Mouse (Mus musculus): ENCODE measurements around the gene Fam213a. TPM values are rescaled to one million over a fixed set of nuclear protein-coding genes. Genes with fewer than 3 reads are reported as not detected.
A peak's percentile ranks its signal among the peaks of the same experiment; 100 is the strongest.

The Fam213a gene
- total and polyA plus RNA-seq, 2 experiments from 2014 or later, result 50.0 to 124 TPM

GRCm38 (mm10) chr14:40987184-40987583 is 26.4 kb downstream of the Fam213a start:
- no peak overlapping the region for H3K4me3 ChIP-seq (ENCODE audit: low read depth, low read length)
- DNase-seq (ENCODE audit: low spot score) (no peak), ATAC-seq (ENCODE audit: low FRiP score) (no peak)
- no peaks in the 10 kb centered on the region for H3K9me3 ChIP-seq (ENCODE audit: low read length)
- no peaks in the 10 kb centered on the region for H3K4me1 ChIP-seq (ENCODE audit: insufficient read depth, low read length)
- H3K4me2 ChIP-seq (ENCODE audit: low read depth, low read length, poor library complexity, severe bottlenecking), result no peak overlapping the region
- 84% methylated on average over 2 of the region's 2 CpGs for WGBS
- no peak overlapping the region for H3K27ac ChIP-seq (ENCODE audit: low read depth, low read length)
- H3K36me3 ChIP-seq (ENCODE audit: insufficient read depth, low read length), result no peaks in the 10 kb centered on the region
- TF ChIP-seq CTCF (IDR thresholded peaks at IDR 0.05), result no peak
- no peak overlapping the region for H3K9ac ChIP-seq (replicated peaks; ENCODE audit: low read length, poor library complexity, severe bottlenecking)
- no peaks in the 10 kb centered on the region for H3K27me3 ChIP-seq (ENCODE audit: insufficient read depth, low read length)

DNA sequence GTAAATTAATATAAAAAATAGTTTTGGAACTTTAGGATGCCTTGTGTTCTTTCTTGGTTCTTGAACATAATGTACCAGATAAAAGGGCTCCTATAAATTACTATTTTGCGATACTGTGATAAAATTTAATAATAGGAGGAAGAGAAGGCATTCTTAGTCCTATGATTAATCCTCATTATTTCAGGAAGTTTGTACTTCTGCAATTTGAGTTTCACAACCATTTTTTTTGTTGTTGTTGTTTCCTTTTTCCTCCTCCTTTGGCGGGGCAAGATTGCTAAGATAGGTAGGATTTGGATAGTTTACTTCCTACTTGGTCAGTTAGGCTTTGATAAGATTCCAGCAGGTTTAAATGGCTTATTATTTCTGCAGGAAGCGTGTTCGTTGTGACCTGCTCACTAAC is 28.0 kb downstream of the Fam213a start:
- Histone ChIP-seq H3K36me3 (ENCODE audit: insufficient read depth, low read length) (no peaks in the 10 kb centered on the region), H3K4me1 (ENCODE audit: insufficient read depth, low read length) (no peaks in the 10 kb centered on the region), H3K27me3 (ENCODE audit: insufficient read depth, low read length) (no peaks in the 10 kb centered on the region), H3K9ac (replicated peaks; ENCODE audit: low read length, poor library complexity, severe bottlenecking) (no peak overlapping the region), H3K4me3 (ENCODE audit: low read depth, low read length) (no peak overlapping the region), H3K27ac (ENCODE audit: low read depth, low read length) (no peak overlapping the region), H3K9me3 (ENCODE audit: low read length) (no peaks in the 10 kb centered on the region), H3K4me2 (ENCODE audit: low read depth, low read length, poor library complexity, severe bottlenecking) (no peak overlapping the region)
- no peak for TF ChIP-seq CTCF (IDR thresholded peaks at IDR 0.05)
- WGBS, result 89% methylated on average over 4 of the region's 4 CpGs
- ATAC-seq (ENCODE audit: low FRiP score) (no peak), DNase-seq (ENCODE audit: low spot score) (no peak)

- H3K4me2 ChIP-seq (ENCODE audit: low read depth, low read length, poor library complexity, severe bottlenecking), result no peak overlapping the region
- no peaks in the 10 kb centered on the region for H3K9me3 ChIP-seq (ENCODE audit: low read length)
- no peaks in the 10 kb centered on the region for H3K4me1 ChIP-seq (ENCODE audit: insufficient read depth, low read length)
- TF ChIP-seq CTCF (IDR thresholded peaks at IDR 0.05), result no peak
- H3K9ac ChIP-seq (replicated peaks; ENCODE audit: low read length, poor library complexity, severe bottlenecking), result no peak overlapping the region
- H3K36me3 ChIP-seq (ENCODE audit: insufficient read depth, low read length), result no peaks in the 10 kb centered on the region
- 57% methylated on average over 1 of the region's 1 CpGs for WGBS
- H3K27ac ChIP-seq (ENCODE audit: low read depth, low read length), result no peak overlapping the region
- no peak overlapping the region for H3K4me3 ChIP-seq (ENCODE audit: low read depth, low read length)
- no peaks in the 10 kb centered on the region for H3K27me3 ChIP-seq (ENCODE audit: insufficient read depth, low read length)
- no peak for DNase-seq (ENCODE audit: low spot score)
- ATAC-seq (ENCODE audit: low FRiP score), result no peak
Observed at GRCm38 (mm10) chr14:40979723-40980122, 33.9 kb downstream of the Fam213a start.

GRCm38 (mm10) chr14:40979002-40979401 is 34.6 kb downstream of the Fam213a start:
- Histone ChIP-seq H3K4me1 (ENCODE audit: insufficient read depth, low read length) (no peaks in the 10 kb centered on the region), H3K9ac (replicated peaks; ENCODE audit: low read length, poor library complexity, severe bottlenecking) (no peak overlapping the region), H3K4me2 (ENCODE audit: low read depth, low read length, poor library complexity, severe bottlenecking) (no peak overlapping the region), H3K36me3 (ENCODE audit: insufficient read depth, low read length) (no peaks in the 10 kb centered on the region), H3K27me3 (ENCODE audit: insufficient read depth, low read length) (no peaks in the 10 kb centered on the region), H3K4me3 (ENCODE audit: low read depth, low read length) (no peak overlapping the region), H3K27ac (ENCODE audit: low read depth, low read length) (no peak overlapping the region), H3K9me3 (ENCODE audit: low read length) (no peaks in the 10 kb centered on the region)
- DNase-seq (ENCODE audit: low spot score) (peak; percentile 60), ATAC-seq (ENCODE audit: low FRiP score) (peak; percentile 64; the same call in 1 of the 2 replicates)
- TF ChIP-seq CTCF (IDR thresholded peaks at IDR 0.05), result peak; percentile 67
- 53% methylated on average over 4 of the region's 4 CpGs for WGBS

DNA sequence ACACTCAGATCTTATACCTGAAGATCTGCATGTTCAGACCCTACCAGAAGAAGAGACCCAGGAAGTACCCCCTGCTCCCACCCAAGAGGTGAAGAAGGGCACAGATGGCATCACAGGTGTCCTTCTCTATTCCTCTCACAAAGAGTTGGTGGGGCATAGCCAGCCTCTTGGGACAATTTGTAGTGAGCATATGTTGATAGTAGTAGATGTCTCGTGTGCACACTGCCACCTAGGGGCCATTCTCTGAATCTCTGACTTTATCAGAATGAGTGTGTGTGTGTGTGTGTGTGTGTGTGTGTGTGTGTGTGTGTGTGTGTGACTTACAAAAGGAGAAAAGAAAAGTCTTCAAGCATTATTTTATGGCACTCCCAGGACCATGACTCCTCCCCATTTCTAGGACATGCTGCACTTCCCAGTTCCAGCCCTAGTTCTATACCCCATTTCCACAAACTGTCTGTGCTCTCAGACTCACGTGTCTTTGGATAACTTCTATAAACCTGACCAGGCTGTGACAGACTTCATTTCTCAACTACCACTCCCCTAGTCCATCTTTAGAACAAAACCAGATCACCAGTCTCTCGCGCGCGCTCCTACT is 38.4 kb downstream of the Fam213a start:
- ATAC-seq (ENCODE audit: low FRiP score) (peak; percentile 70; the same call in 1 of the 2 replicates), DNase-seq (ENCODE audit: low spot score) (peak; percentile 90)
- WGBS, result 77% methylated on average over 6 of the region's 6 CpGs
- no peak overlapping the region for H3K27ac ChIP-seq (ENCODE audit: low read depth, low read length)
- peak; percentile 88 for TF ChIP-seq CTCF (IDR thresholded peaks at IDR 0.05)
- no peak overlapping the region for H3K4me3 ChIP-seq (ENCODE audit: low read depth, low read length)
- no peak overlapping the region; the same call in 1 of the 2 replicates for H3K9ac ChIP-seq (replicated peaks; ENCODE audit: low read length, poor library complexity, severe bottlenecking)
- no peaks in the 10 kb centered on the region for H3K36me3 ChIP-seq (ENCODE audit: insufficient read depth, low read length)
- H3K4me1 ChIP-seq (ENCODE audit: insufficient read depth, low read length), result no peaks in the 10 kb centered on the region
- H3K9me3 ChIP-seq (ENCODE audit: low read length), result no peaks in the 10 kb centered on the region
- H3K4me2 ChIP-seq (ENCODE audit: low read depth, low read length, poor library complexity, severe bottlenecking), result no peak overlapping the region
- H3K27me3 ChIP-seq (ENCODE audit: insufficient read depth, low read length), result no peaks in the 10 kb centered on the region

GRCm38 (mm10) chr14:40968051-40968450 is 45.5 kb downstream of the Fam213a start:
- H3K4me2 ChIP-seq (ENCODE audit: low read depth, low read length, poor library complexity, severe bottlenecking), result peak overlapping the region; percentile 87
- 85% methylated on average over 2 of the region's 2 CpGs for WGBS

More at GRCm38 (mm10) chr14:40968051-40968450, 45.5 kb downstream of the Fam213a start:
- ATAC-seq (ENCODE audit: low FRiP score) (no peak), DNase-seq (ENCODE audit: low spot score) (no peak)
- Histone ChIP-seq H3K9ac (replicated peaks; ENCODE audit: low read length, poor library complexity, severe bottlenecking) (no peak overlapping the region), H3K36me3 (ENCODE audit: insufficient read depth, low read length) (no peaks in the 10 kb centered on the region), H3K4me3 (ENCODE audit: low read depth, low read length) (peak overlapping the region; percentile 77; the same call in 1 of the 2 replicates), H3K9me3 (ENCODE audit: low read length) (no peaks in the 10 kb centered on the region), H3K4me1 (ENCODE audit: insufficient read depth, low read length) (peaks cover 5% of the 10 kb centered on the region), H3K27me3 (ENCODE audit: insufficient read depth, low read length) (no peaks in the 10 kb centered on the region), H3K27ac (ENCODE audit: low read depth, low read length) (peak overlapping the region; percentile 90; the same call in 1 of the 2 replicates)
- no peak for TF ChIP-seq CTCF (IDR thresholded peaks at IDR 0.05)

All from midbrain, postnatal 0 days (tissue).